Mouse (Mus musculus) stomach, postnatal 0 days (tissue): ENCODE results near the gene Hs3st3b1. TPM values are rescaled to one million over a fixed set of nuclear protein-coding genes. Genes with fewer than 3 reads are reported as not detected.
A peak's percentile ranks its signal among the peaks of the same experiment; 100 is the strongest.

Source experiments
- ATAC-seq: fragments of 200-750 bp; cut with Nextera tagmentation; 2 replicates; pipeline ENCODE4 v1.8.0; 2017; ENCODE audit not compliant: low FRiP score, low TSS enrichment
- DNase-seq: peaks from one replicate; pipeline ENCODE4 v3.0.0-alpha.2; 2016; ENCODE audit warnings: low spot score
- H3K27ac ChIP-seq: fragments of 300-500 bp; sonication (generic); replicated peaks from 2 replicates; pipeline ENCODE4 v1.5.1; 2014; ENCODE audit warnings: mild to moderate bottlenecking, control low read depth
- H3K27me3 ChIP-seq: fragments of 300-500 bp; sonication (generic); 2 replicates; pipeline ENCODE4 v1.6.1; 2014; ENCODE audit warnings: low read length; ENCODE audit not compliant: control insufficient read depth, insufficient read depth
- H3K36me3 ChIP-seq: fragments of 300-500 bp; sonication (generic); 2 replicates; pipeline ENCODE4 v1.6.1; 2014; ENCODE audit warnings: low read length, mixed read lengths; ENCODE audit not compliant: control insufficient read depth, insufficient read depth
- H3K4me1 ChIP-seq: fragments of 300-500 bp; sonication (generic); replicated peaks from 2 replicates; pipeline ENCODE4 v1.6.1; 2014; ENCODE audit warnings: antibody characterized with exemption; ENCODE audit not compliant: control insufficient read depth, insufficient read depth
- H3K4me2 ChIP-seq: fragments of 300-500 bp; sonication (generic); replicated peaks from 2 replicates; pipeline ENCODE4 v1.6.1; 2014; ENCODE audit warnings: low read depth, mild to moderate bottlenecking, control low read depth, moderate library complexity
- H3K4me3 ChIP-seq: fragments of 300-500 bp; sonication (generic); 2 replicates; pipeline ENCODE4 v1.5.1; 2014; ENCODE audit warnings: low read depth, low read length, control low read depth
- H3K9ac ChIP-seq: fragments of 300-500 bp; sonication (generic); 2 replicates; pipeline ENCODE4 v1.6.1; 2014; ENCODE audit warnings: mild to moderate bottlenecking, low read length, control low read depth, mixed read lengths
- H3K9me3 ChIP-seq: fragments of 300-500 bp; sonication (generic); 2 replicates; pipeline ENCODE4 v1.6.1; 2016; ENCODE audit warnings: low read length; ENCODE audit not compliant: control insufficient read depth
- CTCF ChIP-seq: IDR thresholded peaks from 2 replicates; pipeline ENCODE4 v1.5.1; 2016; ENCODE audit warnings: antibody characterized with exemption, low read depth, mild to moderate bottlenecking, moderate library complexity
- EP300 ChIP-seq: optimal IDR thresholded peaks from 2 replicates; pipeline ENCODE3; 2016; ENCODE audit warnings: antibody characterized with exemption
- WGBS: fragments of 180-500 bp; shearing (Covaris S2); extraction: QIAGEN DNeasy Blood & Tissue Kit; methylation state at CpG from one replicate; pipeline ENCODE4 v1.1.7; 2014; 5-methylcytosine and 5-hydroxymethylcytosine counted together
- polyA plus RNA-seq: library from polyadenylated mRNA; unstranded; fragments of >200 nt; fragmentation: Nextera tagmentation; extraction: Ambion mirVana; gene quantifications from 2 replicates; pipeline ENCODE4 v1.2.1, GENCODE M21; 2015

The Hs3st3b1 gene
- polyA plus RNA-seq, 1 experiment from 2014 or later: 6.9 TPM

GRCm38 (mm10) chr11:63861982-63862381 is 60.1 kb downstream of the Hs3st3b1 start:
- Histone ChIP-seq H3K9ac (no peak overlapping the region), H3K4me2 (no peak overlapping the region), H3K9me3 (no peaks in the 10 kb centered on the region), H3K36me3 (no peaks in the 10 kb centered on the region), H3K27ac (no peak overlapping the region), H3K4me3 (no peak overlapping the region), H3K4me1 (no peaks in the 10 kb centered on the region), H3K27me3 (no peaks in the 10 kb centered on the region)
- no peak for TF ChIP-seq CTCF
- no peak for TF ChIP-seq EP300
- peak; percentile 74 for ATAC-seq
- DNase-seq: peak; percentile 44
- WGBS: 44% methylated on average over 1 of the region's 1 CpGs

GRCm38 (mm10) chr11:63851041-63851730 is 70.9 kb downstream of the Hs3st3b1 start:
- no peak for DNase-seq
- 81% methylated on average over 6 of the region's 6 CpGs for WGBS

DNA sequence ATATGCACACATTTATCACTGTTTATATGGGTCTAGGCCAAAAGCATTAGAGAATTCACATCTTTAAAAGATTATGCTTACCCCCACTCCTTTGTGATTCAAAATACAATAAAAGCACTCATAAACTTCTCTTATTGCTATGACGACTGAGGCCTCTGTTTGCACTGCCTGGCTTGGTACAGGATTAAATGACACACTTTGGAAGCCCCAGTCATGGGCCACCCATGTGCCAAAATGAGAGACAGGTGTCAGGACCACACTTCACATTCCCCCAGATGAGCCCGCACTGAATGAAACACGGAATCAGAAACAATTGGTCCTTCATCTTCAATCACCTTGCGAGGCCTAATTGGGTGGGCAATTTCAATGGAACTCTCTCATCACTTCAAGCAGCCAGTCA is 71.8 kb downstream of the Hs3st3b1 start:
- no peak overlapping the region for H3K4me3 ChIP-seq
- H3K9ac ChIP-seq: no peak overlapping the region
- DNase-seq: no peak
- H3K36me3 ChIP-seq: no peaks in the 10 kb centered on the region
- H3K4me1 ChIP-seq: no peaks in the 10 kb centered on the region
- H3K27ac ChIP-seq: no peak overlapping the region
- WGBS: 85% methylated on average over 4 of the region's 4 CpGs
- no peaks in the 10 kb centered on the region for H3K9me3 ChIP-seq
- no peak for TF ChIP-seq EP300
- no peak for TF ChIP-seq CTCF
- H3K4me2 ChIP-seq: no peak overlapping the region
- no peak for ATAC-seq
- H3K27me3 ChIP-seq: no peaks in the 10 kb centered on the region

More at GRCm38 (mm10) chr11:63851041-63851730, 70.9 kb downstream of the Hs3st3b1 start:
- Histone ChIP-seq H3K9ac (no peak overlapping the region), H3K4me2 (no peak overlapping the region), H3K4me3 (no peak overlapping the region), H3K27ac (no peak overlapping the region), H3K27me3 (no peaks in the 10 kb centered on the region), H3K9me3 (no peaks in the 10 kb centered on the region), H3K36me3 (no peaks in the 10 kb centered on the region), H3K4me1 (no peaks in the 10 kb centered on the region)
- TF ChIP-seq EP300 (no peak), CTCF (no peak)
- no peak for ATAC-seq

DNA sequence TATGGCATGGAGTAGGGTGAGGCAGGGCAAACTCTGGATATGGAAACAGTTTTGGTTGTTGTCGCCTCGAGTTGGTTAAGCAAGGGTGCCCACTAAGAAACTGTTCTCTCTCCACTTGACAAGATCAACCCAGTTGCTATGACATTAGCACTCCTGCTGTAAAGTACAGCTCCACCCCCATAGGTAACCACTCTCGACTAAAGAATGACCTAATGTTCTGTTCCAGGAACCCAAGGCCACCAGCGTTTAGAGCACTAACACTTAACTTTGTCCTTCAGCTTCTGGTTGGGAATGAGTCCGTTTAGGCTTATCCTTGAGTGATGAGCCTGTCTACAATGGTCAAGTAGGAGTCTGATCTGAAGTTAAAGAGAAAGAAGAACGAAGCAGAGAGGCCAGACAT is 76.7 kb downstream of the Hs3st3b1 start:
- Histone ChIP-seq H3K27ac (no peak overlapping the region), H3K4me3 (no peak overlapping the region), H3K9ac (no peak overlapping the region), H3K36me3 (no peaks in the 10 kb centered on the region), H3K4me2 (no peak overlapping the region), H3K27me3 (no peaks in the 10 kb centered on the region), H3K9me3 (no peaks in the 10 kb centered on the region), H3K4me1 (no peaks in the 10 kb centered on the region)
- ATAC-seq (no peak), DNase-seq (no peak)
- WGBS: 73% methylated on average over 6 of the region's 6 CpGs
- no peak for TF ChIP-seq EP300
- no peak for TF ChIP-seq CTCF

DNA sequence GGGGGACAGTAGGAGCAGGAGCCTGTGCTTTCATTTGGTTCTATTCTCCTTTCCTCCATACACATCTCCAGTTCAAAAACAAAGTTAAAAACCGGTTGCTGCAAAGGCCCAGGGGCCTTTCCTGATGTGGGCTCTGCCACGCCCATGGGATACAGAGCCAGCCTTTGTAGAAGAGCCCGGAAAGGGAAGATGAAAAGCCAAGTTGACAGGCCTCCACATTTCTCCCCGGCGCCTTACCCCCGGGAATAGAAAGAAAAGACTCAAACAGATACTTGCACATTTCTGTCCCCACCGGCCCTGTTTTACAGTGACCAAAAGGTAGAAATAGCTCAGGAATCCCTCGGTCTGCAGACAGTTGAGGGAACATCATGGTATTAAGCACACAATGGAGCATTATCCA is 77.4 kb downstream of the Hs3st3b1 start:
- H3K4me2 ChIP-seq: no peak overlapping the region
- 49% methylated on average over 8 of the region's 8 CpGs for WGBS
- DNase-seq (no peak), ATAC-seq (no peak)
- H3K36me3 ChIP-seq: no peaks in the 10 kb centered on the region
- TF ChIP-seq CTCF (no peak), EP300 (no peak)
- no peak overlapping the region for H3K4me3 ChIP-seq
- H3K9me3 ChIP-seq: no peaks in the 10 kb centered on the region
- no peak overlapping the region for H3K27ac ChIP-seq
- no peak overlapping the region for H3K9ac ChIP-seq
- H3K4me1 ChIP-seq: no peaks in the 10 kb centered on the region
- no peaks in the 10 kb centered on the region for H3K27me3 ChIP-seq

DNA sequence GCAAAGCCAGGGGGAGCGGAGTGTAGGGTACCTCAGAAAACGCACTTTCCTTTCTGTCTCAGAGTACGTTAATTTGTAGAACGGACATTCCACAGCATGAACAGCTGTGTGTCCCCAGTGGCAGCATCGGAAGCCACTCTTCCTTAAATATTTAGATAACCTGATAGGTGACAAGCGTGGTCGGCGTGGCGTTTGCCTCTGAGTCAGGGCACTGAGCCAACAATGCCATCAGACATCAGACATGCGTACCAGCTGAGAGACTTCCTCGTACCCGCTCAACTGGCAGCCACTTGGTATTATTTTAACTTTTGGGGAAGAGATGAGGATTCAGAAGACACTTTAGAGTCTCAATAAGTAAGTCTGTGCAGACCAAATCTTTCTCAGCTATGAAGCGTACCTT is 84.6 kb downstream of the Hs3st3b1 start:
- no peaks in the 10 kb centered on the region for H3K9me3 ChIP-seq
- DNase-seq (no peak), ATAC-seq (no peak)
- no peak for TF ChIP-seq CTCF
- TF ChIP-seq EP300: no peak
- H3K27me3 ChIP-seq: no peaks in the 10 kb centered on the region
- no peak overlapping the region for H3K27ac ChIP-seq
- no peaks in the 10 kb centered on the region for H3K36me3 ChIP-seq
- no peak overlapping the region for H3K9ac ChIP-seq
- H3K4me1 ChIP-seq: no peaks in the 10 kb centered on the region
- H3K4me2 ChIP-seq: no peak overlapping the region
- WGBS: 25% methylated on average over 13 of the region's 13 CpGs
- H3K4me3 ChIP-seq: no peak overlapping the region

Other genes starting within 250 kb of the Hs3st3b1 start
- 16.9 and 19.0 TPM in 2 replicates for gene Cox10, start 157.2 kb upstream of the Hs3st3b1 start, polyA plus RNA-seq